Mouse (Mus musculus): ENCODE data around the gene 2210408I21Rik. TPM values are rescaled to one million over a fixed set of nuclear protein-coding genes. Genes with fewer than 3 reads are reported as not detected.

Gene 2210408I21Rik
- total RNA-seq, 2 experiments from 2014 or later = 4.6 to 5.5 TPM

- DNase-seq (ENCODE audit: low spot score) = no peak
- intact Hi-C loops (cut with DNase I) = no loop called here
These were observed 129.1 kb downstream of the 2210408I21Rik start for GRCm38 (mm10) chr13:77264481-77264880.

DNA sequence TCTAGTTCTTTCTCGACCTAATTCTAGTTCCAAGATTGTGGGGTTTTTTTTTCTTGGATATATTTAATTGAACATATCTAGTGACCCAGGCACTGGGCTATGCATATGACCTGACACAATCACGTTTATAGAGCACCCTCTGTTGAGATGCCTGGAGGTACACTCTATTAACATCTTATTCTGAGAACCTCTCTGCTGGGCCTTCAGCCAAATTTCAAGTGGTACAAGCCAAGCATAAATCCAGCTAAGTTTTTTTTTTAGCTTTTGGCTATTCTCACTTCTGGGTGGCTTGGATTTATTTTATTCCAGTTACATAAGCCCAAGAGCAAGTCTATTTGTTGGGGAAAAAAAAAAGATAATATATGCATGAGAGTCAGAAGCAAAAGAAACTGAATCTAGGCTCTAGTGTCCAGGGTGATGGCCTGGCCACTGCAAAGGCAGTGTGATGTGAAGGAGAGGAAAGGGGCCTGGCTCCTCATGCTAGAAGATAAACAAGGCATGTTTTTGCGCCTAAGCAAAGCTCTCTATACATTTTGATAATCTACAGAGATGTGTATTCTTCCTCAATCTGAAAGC is 139.9 kb downstream of the 2210408I21Rik start:
- no peak for DNase-seq (ENCODE audit: low spot score)
- intact Hi-C loops (cut with DNase I) = no loop called here

DNA sequence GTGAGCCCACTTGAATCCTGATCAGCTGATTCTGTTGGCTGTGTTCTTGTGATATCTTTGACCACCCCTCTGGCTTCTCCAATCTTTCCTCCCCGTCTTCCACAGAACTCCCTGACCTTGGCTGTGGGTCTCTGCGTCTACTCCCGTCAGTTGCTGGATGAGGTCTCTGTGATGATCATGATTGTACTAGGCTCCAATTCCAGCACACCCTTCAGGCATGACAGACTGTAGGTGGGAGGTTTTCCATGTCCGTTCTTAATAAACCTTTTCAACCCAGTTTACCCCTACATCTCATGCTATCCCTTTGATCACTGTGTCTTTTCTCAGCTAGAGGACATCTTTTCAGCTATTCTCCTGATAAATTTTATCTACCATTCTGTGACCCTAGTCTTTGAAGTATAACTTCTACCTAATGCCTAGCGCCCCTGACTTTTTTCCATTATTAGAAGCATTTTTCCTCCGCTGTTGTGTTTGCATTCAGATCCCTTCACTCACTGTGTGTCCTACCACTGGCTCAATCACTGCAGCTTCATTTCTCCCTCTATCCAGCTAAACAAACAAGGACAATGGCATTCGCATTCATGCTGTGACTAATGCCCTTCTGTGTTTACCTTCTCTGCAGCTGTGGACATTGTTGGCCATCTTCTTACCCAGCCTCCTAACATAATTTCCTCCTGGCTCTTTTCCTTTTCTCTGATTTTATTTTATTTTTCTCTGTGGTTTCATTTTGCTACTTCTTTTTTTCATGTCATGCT is 143.5 kb downstream of the 2210408I21Rik start:
- no peak for DNase-seq (ENCODE audit: low spot score)
- intact Hi-C loops (cut with DNase I) = no loop called here

DNA sequence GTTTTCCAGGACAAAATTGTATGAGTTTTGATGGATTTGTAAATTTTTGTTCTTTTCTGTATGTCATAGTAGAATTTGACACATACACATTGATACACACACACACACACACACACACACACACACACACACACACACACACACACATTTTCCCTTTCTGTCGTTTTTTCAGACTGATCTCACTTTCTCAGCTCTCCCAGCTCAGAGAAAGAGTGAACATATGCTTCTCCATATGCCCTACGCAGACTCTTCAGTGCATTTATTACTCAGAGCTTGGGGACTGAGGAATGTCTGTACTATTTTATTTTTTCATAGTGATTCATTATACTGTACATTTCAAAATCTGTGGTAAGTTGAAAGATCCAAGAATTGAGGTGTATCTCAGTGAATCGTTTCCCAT is 160.2 kb downstream of the 2210408I21Rik start:
- DNase-seq (ENCODE audit: low spot score) = no peak
- intact Hi-C loops (cut with DNase I) = no loop called here

DNA sequence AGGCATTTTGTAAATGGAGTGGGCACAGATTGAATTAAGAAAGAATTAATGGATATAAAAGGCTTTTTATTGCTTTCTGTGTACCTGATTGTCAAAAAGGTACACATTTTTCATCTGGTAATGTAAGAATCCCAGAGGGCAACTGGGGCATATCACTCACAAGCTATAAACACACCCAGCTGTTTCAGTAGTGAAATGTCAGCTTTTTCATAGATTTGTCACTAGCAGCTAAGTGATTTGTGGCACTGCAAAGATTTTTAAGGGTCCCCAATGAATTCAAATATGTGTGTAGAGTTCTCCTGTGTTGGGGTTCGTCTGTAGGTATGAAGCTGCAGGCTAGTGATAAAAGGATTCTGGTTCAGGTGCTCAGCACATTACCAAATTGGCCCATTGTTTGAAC is 188.8 kb downstream of the 2210408I21Rik start:
- DNase-seq (ENCODE audit: low spot score) = no peak
- intact Hi-C loops (cut with DNase I) = no loop called here

DNA sequence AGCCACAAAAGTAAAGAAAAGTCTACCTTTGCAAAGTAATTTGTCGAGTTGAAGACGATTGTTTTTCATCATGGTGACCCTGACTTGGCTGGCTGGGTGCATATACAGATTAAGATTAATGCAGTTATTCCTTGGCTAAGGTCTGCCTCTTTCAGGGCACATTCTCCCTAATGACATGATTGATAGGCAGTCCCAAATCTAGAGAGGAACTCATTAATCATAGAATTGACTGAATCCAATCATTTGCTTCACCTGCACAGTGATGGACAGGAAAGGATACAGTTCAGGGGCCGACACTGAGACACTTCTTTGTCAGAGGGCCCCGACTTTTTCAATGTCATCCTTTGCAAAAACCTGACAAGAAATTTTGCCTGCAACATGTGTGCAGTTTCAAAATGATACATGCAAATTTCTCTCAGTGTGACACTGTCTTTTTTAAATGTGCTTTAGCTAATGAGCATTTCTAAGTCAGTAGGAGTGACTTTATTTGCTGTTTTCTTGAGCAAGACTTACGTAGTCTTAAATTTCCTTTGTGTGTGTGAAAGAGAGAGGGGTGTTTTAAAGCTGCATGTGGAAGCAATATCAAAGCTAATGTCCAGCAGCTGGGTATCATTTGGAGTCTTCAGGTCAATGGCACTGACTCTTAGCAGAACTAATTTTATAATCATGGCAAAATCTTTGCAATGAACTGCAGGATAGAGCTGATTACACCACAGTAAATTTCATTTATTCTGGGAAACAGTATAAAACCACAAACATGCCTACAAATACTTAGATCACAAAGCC is 191.0 kb downstream of the 2210408I21Rik start:
- intact Hi-C loops (cut with DNase I) = no loop called here
- DNase-seq (ENCODE audit: low spot score) = no peak

DNA sequence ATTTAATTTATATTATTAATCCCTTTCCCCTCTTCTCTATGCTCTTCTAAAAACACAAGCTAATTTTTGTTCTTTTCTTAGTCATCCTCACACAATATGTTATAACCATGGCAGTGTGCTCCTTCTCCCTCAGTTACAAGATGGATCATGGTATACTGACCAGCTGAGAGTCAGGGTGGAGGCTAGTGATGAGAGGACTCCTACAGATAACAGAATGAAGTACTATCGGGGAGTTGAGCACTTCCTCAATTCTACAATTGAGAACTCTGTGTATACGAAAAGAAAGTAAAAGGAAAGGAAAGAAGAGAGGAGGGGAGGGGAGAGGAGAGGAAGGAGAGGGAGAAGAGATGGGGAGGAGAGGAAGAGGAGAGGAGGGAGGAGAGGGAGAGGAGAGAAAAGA is 206.8 kb downstream of the 2210408I21Rik start:
- DNase-seq (ENCODE audit: low spot score) = no peak
- intact Hi-C loops (cut with DNase I) = no loop called here

DNA sequence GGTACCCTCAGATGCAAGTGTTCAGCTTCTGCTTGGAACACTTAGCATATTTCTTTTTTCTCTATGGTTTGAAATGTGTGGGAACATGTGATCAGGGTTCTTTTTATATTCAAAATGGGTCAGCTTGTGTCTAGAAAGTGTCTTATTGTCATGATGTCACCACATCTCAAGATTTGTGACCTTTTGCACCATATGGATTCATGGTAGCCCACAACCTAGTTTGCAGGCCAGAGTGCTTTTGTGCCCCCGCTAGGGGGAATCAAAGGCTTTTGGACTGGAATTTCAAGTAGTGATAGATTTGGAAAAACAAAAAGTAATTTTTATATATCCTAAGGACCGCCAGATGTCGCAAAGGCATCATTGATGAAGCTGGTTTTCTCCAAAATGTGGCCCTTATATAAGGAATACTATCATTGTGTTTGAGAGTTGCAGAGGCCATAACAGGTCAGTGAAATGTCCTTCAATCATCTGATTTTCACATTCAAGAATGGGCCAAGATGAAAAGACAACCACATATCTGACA is 250.2 kb downstream of the 2210408I21Rik start:
- intact Hi-C loops (cut with DNase I) = no loop called here

GRCm38 (mm10) chr13:77386001-77386400 is 250.7 kb downstream of the 2210408I21Rik start:
- intact Hi-C loops (cut with DNase I) = no loop called here
- no peak for DNase-seq (ENCODE audit: low spot score)

More for the DNA sequence above, 250.2 kb downstream of the 2210408I21Rik start:
- DNase-seq (ENCODE audit: low spot score) = no peak

DNA sequence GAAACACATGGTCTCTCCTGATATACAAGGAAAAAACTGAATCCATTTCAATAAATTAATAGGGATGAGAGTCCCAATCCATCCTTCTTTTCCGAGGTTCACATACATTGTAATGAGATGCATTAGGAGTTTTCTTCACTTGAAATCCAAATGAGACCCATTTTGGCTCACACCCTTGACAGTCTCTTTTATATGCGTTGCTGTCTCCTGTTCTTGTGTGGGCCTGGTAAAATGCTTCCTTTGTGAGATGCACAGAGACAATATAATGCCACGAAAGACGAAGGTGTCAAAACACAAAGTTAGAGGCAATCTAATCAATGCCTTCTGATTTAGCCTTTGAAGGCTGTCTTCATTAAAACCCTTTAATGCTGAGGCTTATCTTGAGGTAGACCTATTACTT is 252.8 kb downstream of the 2210408I21Rik start:
- intact Hi-C loops (cut with DNase I) = no loop called here
- DNase-seq (ENCODE audit: low spot score) = no peak

DNA sequence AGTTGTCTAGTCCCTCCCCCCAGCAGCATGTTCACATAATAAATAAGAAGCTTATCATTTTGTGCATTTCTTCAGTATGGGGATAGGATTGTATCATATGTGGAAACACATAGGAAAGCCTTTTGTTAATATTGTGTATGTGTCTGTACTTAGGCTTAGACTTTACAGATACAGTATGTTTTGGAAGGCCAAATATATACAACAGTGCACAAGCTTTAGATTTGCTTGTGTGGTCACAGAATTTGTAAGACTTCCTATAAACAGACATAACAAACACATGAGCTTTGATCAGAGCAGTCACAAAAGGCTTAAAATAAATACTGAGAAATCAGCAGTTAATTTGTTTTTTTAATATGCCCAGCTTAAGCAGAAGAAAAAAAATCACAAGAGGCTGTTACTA is 253.9 kb downstream of the 2210408I21Rik start:
- intact Hi-C loops (cut with DNase I) = no loop called here
- no peak for DNase-seq (ENCODE audit: low spot score)

- intact Hi-C loops (cut with DNase I) = no loop called here
- DNase-seq (ENCODE audit: low spot score) = no peak
These were observed 261.0 kb downstream of the 2210408I21Rik start for GRCm38 (mm10) chr13:77396374-77396773.

DNA sequence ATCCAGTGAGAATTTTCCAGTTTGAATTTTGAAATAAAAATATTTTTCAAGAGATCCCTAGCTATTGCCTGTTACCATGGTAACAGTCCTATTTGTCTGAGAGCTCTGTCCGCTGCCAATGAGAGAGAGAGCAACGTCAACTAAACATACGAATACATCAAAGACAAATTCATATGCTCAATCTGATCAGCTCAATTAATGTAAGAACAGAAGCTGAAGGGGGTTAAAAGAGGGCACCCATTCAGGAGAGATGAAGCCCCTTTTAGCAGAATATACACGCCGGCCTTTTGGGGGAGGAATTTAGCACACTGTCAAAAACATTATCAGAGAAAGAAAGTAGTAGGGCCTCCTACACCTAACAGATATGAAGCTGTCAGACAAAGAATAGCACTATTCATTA is 261.6 kb downstream of the 2210408I21Rik start:
- no peak for DNase-seq (ENCODE audit: low spot score)
- intact Hi-C loops (cut with DNase I) = no loop called here

- DNase-seq (ENCODE audit: low spot score) = no peak
- intact Hi-C loops (cut with DNase I) = no loop called here
These were observed 262.3 kb downstream of the 2210408I21Rik start for GRCm38 (mm10) chr13:77397646-77398045.

DNA sequence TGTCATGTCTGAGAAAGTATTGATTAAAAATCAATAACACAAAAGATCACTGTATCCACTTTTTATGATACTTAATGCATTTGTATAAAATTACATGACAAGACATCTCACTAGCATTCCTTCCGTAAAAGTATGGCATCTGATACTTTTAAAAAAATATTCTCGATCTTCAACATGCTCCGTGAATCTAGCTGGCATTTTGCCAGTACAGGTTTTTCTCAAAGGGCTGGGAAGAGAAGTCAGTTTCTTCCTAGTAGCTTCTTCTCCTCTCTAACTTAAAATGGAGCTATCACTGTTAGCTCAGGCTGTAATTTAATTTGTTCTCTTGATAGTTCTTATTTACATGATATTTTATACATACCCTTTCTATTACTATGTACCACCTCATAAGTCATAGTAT is 263.1 kb downstream of the 2210408I21Rik start:
- intact Hi-C loops (cut with DNase I) = no loop called here
- no peak for DNase-seq (ENCODE audit: low spot score)

DNA sequence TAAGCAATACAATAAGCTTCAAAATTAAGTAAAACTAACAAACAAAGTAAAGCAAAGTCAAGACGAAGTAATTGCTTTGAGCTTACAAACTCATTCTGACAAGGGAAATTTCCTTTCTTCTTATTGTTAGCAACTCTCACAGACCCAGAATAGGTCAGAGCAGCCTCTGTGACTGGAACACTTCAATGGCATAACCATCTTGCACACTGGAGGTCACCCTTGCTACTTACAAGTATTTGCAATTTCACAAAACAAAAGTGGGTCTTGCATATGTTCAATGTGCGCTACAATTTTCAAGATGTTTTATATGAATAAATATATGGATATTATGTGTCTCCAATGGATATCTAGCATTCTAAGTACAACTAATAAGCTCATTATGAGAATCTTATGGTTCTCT is 265.4 kb downstream of the 2210408I21Rik start:
- intact Hi-C loops (cut with DNase I) = no loop called here
- DNase-seq (ENCODE audit: low spot score) = no peak

- no peak for DNase-seq (ENCODE audit: low spot score)
- intact Hi-C loops (cut with DNase I) = no loop called here
These were observed 273.2 kb downstream of the 2210408I21Rik start for GRCm38 (mm10) chr13:77408530-77408929.

- intact Hi-C loops (cut with DNase I) = no loop called here
- no peak for DNase-seq (ENCODE audit: low spot score)
These were observed 274.5 kb downstream of the 2210408I21Rik start for GRCm38 (mm10) chr13:77409804-77410203.

- no peak for DNase-seq (ENCODE audit: low spot score)
- intact Hi-C loops (cut with DNase I) = no loop called here
These were observed 277.5 kb downstream of the 2210408I21Rik start for GRCm38 (mm10) chr13:77412829-77413228.

- no peak for DNase-seq (ENCODE audit: low spot score)
- intact Hi-C loops (cut with DNase I) = no loop called here
These were observed 314.7 kb downstream of the 2210408I21Rik start for GRCm38 (mm10) chr13:77450007-77450567.

Measured in heart, postnatal 25 days (tissue).